20 mouse cellular contexts compared by ENCODE assay signal in the genomic region with DNA sequence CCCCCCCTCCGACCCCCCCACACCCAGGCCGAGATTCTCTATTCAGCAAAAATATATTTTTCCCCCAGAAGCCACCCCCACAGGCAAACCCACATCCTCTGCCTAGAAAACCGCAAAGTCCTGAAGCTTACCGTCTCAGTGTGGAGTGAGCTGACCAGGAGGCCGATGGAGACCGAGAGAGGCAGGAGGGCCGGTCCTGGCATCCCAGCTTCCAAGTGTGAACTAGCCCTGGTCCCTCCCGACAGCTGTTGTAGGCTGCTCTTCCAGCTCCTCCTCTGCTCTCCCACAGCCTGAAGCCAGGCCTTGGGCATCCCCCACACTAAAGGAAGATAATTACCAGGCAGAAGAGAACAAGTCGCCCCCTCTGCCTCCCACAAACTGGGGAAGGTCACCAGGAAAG. TPM values are rescaled to one million over a fixed set of nuclear protein-coding genes. Genes with fewer than 3 reads are reported as not detected.
DNase-seq lines count a peak whose midpoint lies in the region; ATAC-seq and TF ChIP-seq lines count a peak whose summit lies in the region.
"Had no signal": no experiment of that assay in that cellular context is flagged by ENCODE, and none has a peak within 500 bp of the region (broad histone marks: within the 10 kb centered on the region; RNA-seq: fewer than 3 reads in every experiment).

No protein-coding gene starts in this region.

- peaks cover 36% of the 10 kb centered on the region for H3K27me3 ChIP-seq in hindbrain, embryonic 10.5 days (ENCODE audit: insufficient read depth, poor library complexity, severe bottlenecking)
- H3K27me3 ChIP-seq in hindbrain, embryonic 14.5 days (ENCODE audit: control insufficient read depth, insufficient read depth, low read length) = no peaks in the 10 kb centered on the region
- H3K27me3 ChIP-seq in thymus, adult 2 months (ENCODE audit: control insufficient read depth, insufficient read depth, low read length) = no peaks in the 10 kb centered on the region
- H3K27me3 ChIP-seq in myocyte (ENCODE audit: control insufficient read depth, insufficient read depth, insufficient read length) = no peaks in the 10 kb centered on the region
- H3K27me3 ChIP-seq in heart, embryonic 10.5 days (ENCODE audit: insufficient read depth, poor library complexity, severe bottlenecking) = peaks cover 86% of the 10 kb centered on the region

- no peak for DNase-seq in hindbrain, embryonic 10.5 days (ENCODE audit: low spot score)
- DNase-seq in hindbrain, embryonic 14.5 days (ENCODE audit: low spot score) = no peak
- DNase-seq in thymus, adult 2 months = peak; percentile 62
- no peak for DNase-seq in thymus, adult 18-20 months
- peak; percentile 50 for DNase-seq in thymus, postnatal 4 days
- DNase-seq in left cerebral cortex, postnatal 4 days = no peak
- DNase-seq in heart, embryonic 10.5 days (ENCODE audit: low spot score) = no peak
- DNase-seq: adrenal gland, postnatal 10 days; cerebellum, adult 8-10 months; gastrocnemius, adult 2 months; heart, adult 2 months; heart, postnatal 14 days; kidney, postnatal 10 days; lung, postnatal 10 days had no signal

- H3K9ac ChIP-seq in hindbrain, embryonic 14.5 days = no peak overlapping the region
- H3K9ac ChIP-seq: liver, embryonic 15.5 days had no signal

- no peak for TF ChIP-seq POLR2A in thymus, adult 2 months (IDR thresholded peaks at IDR 0.05; ENCODE audit: control insufficient read depth, extremely low read depth, insufficient read depth, low read length, poor library complexity)
- no peak for TF ChIP-seq POLR2A in myocyte (IDR thresholded peaks at IDR 0.05; ENCODE audit: insufficient read length, low read depth)

- TF ChIP-seq CTCF in thymus, adult 2 months (IDR thresholded peaks at IDR 0.05; ENCODE audit: borderline replicate concordance, control insufficient read depth, extremely low read depth, insufficient read depth, low read length, poor library complexity) = no peak

- H3ac ChIP-seq in myocyte (ENCODE audit: control insufficient read depth, insufficient read length) = no peak overlapping the region

- H3K4me3 ChIP-seq in hindbrain, embryonic 10.5 days = no peak overlapping the region
- no peak overlapping the region for H3K4me3 ChIP-seq in hindbrain, embryonic 14.5 days (replicated peaks; ENCODE audit: low read length)
- peak overlapping the region; percentile 5; the same call in 1 of the 2 replicates for H3K4me3 ChIP-seq in thymus, adult 2 months (ENCODE audit: control insufficient read depth, insufficient read depth, low read length)
- H3K4me3 ChIP-seq in myocyte = no peak overlapping the region
- no peak overlapping the region for H3K4me3 ChIP-seq in heart, embryonic 10.5 days
- H3K4me3 ChIP-seq: erythroblast, embryonic 14.5 days; gastrocnemius, adult 2 months; heart, adult 2 months; liver, embryonic 15.5 days had no signal

- peaks cover 49% of the 10 kb centered on the region for H3K4me1 ChIP-seq in hindbrain, embryonic 10.5 days (replicated peaks)
- H3K4me1 ChIP-seq in hindbrain, embryonic 14.5 days (replicated peaks; ENCODE audit: control insufficient read depth, insufficient read depth, low read length) = 0 out of 2 replicates have a peak, but pooled peaks cover 3% of the 10 kb centered on the region
- peaks cover 57% of the 10 kb centered on the region for H3K4me1 ChIP-seq in thymus, adult 2 months (replicated peaks; ENCODE audit: control insufficient read depth, insufficient read depth, low read length)
- peaks cover 45% of the 10 kb centered on the region for H3K4me1 ChIP-seq in heart, embryonic 10.5 days

- no peaks in the 10 kb centered on the region for H3K9me3 ChIP-seq in hindbrain, embryonic 10.5 days
- H3K9me3 ChIP-seq in hindbrain, embryonic 14.5 days (ENCODE audit: control insufficient read depth, low read length) = no peaks in the 10 kb centered on the region
- no peaks in the 10 kb centered on the region for H3K9me3 ChIP-seq in heart, embryonic 10.5 days
- H3K9me3 ChIP-seq: liver, embryonic 15.5 days had no signal

- H3K36me3 ChIP-seq in hindbrain, embryonic 10.5 days = no peaks in the 10 kb centered on the region
- H3K36me3 ChIP-seq in hindbrain, embryonic 14.5 days (replicated peaks; ENCODE audit: control insufficient read depth, insufficient read depth) = no peaks in the 10 kb centered on the region
- no peaks in the 10 kb centered on the region for H3K36me3 ChIP-seq in thymus, adult 2 months (ENCODE audit: control insufficient read depth, insufficient read depth, low read length)
- H3K36me3 ChIP-seq in myocyte (ENCODE audit: control insufficient read depth, insufficient read depth) = no peaks in the 10 kb centered on the region
- no peaks in the 10 kb centered on the region for H3K36me3 ChIP-seq in heart, embryonic 10.5 days
- H3K36me3 ChIP-seq: liver, embryonic 15.5 days had no signal

- H3K4me2 ChIP-seq in hindbrain, embryonic 14.5 days (replicated peaks) = no peak overlapping the region
- H3K4me2 ChIP-seq in myocyte (ENCODE audit: low read depth) = peak overlapping the region; percentile 52
- H3K4me2 ChIP-seq: liver, embryonic 15.5 days; midbrain, embryonic 11.5 days had no signal

- intact Hi-C loops in left cerebral cortex, postnatal 4 days (cut with DNase I) = no loop called here

- no peaks in the 10 kb centered on the region for H3K79me2 ChIP-seq in myocyte (ENCODE audit: control insufficient read depth, insufficient read depth)

- WGBS in hindbrain, embryonic 10.5 days = 22% methylated on average over 9 of the region's 9 CpGs
- WGBS in hindbrain, embryonic 14.5 days = 31% methylated on average over 9 of the region's 9 CpGs
- 9% methylated on average over 9 of the region's 9 CpGs for WGBS in thymus, adult 2 months
- 25% methylated on average over 9 of the region's 9 CpGs for WGBS in heart, embryonic 10.5 days

- H3K27ac ChIP-seq in hindbrain, embryonic 10.5 days = peak overlapping the region; percentile 16; the same call in 1 of the 2 replicates
- H3K27ac ChIP-seq in hindbrain, embryonic 14.5 days = no peak overlapping the region
- H3K27ac ChIP-seq in thymus, adult 2 months (ENCODE audit: control insufficient read depth, insufficient read depth, low read length) = peak overlapping the region; percentile 50; the same call in 1 of the 2 replicates
- H3K27ac ChIP-seq in heart, embryonic 10.5 days = no peak overlapping the region
- H3K27ac ChIP-seq: gastrocnemius, adult 2 months; heart, adult 2 months; hindbrain, postnatal 0 days; liver, embryonic 15.5 days had no signal

- no peak for ATAC-seq in hindbrain, embryonic 14.5 days (ENCODE audit: low FRiP score)
- ATAC-seq: forebrain, embryonic 16.5 days; hindbrain, postnatal 0 days had no signal

TF ChIP-seq in myocyte, 11 proteins besides CTCF, POLR2A, EP300 and RAD21:
- no peak for TF ChIP-seq TCF12 (IDR thresholded peaks at IDR 0.05; ENCODE audit: insufficient read depth, poor library complexity, severe bottlenecking)
- no peak for TF ChIP-seq USF1 (IDR thresholded peaks at IDR 0.05; ENCODE audit: low read depth)
- peak in 2 of 3 experiments; percentile 65 to 77 for TF ChIP-seq MYOD1 (IDR thresholded peaks at IDR 0.05; ENCODE audit: control insufficient read depth in 1 of 3, insufficient read length in 2 of 3, low read depth in 2 of 3)
- no peak for TF ChIP-seq CEBPB (IDR thresholded peaks at IDR 0.05; ENCODE audit: insufficient read depth, poor library complexity, severe bottlenecking)
- no peak for TF ChIP-seq REST (IDR thresholded peaks at IDR 0.05; ENCODE audit: insufficient read depth, insufficient read length)
- peak in 1 of 3 experiments; percentile 60 for TF ChIP-seq MYOG (IDR thresholded peaks at IDR 0.05; ENCODE audit: control insufficient read depth in 1 of 3, insufficient read depth in 1 of 3, insufficient read length in 2 of 3, low read depth in 2 of 3)
TF ChIP-seq in myocyte: peak in this region for 2.

RNA-seq across cellular contexts. Expression of a gene that starts 3.5 kb away (rescaled TPM):
- polyA plus RNA-seq in hindbrain, embryonic 10.5 days (2016; fragmentation: Nextera tagmentation; extraction: Ambion mirVana) = 1.7 and 2.7 TPM in 2 replicates
- 0.11 and 0.22 TPM in 2 replicates for polyA plus RNA-seq in hindbrain, embryonic 14.5 days (2014; fragmentation: Nextera tagmentation; extraction: Ambion mirVana)
- 219 and 275 TPM in 2 replicates for polyA plus RNA-seq in thymus, adult 2 months (2012; rRNA removed)
- polyA plus RNA-seq in myocyte (2012; fragmentation: generic; extraction: Trizol) = 0.26 TPM
- total RNA-seq in left cerebral cortex, postnatal 4 days (2021) = under 1 TPM; 0.10 to 0.24 TPM
- 1.5 and 5.0 TPM in 2 replicates for polyA plus RNA-seq in heart, embryonic 10.5 days (2016; fragmentation: Nextera tagmentation; extraction: Ambion mirVana)

RNA-seq across cellular contexts. Expression of a gene that starts 17.6 kb away (rescaled TPM):
- polyA plus RNA-seq in hindbrain, embryonic 10.5 days (2016; fragmentation: Nextera tagmentation; extraction: Ambion mirVana) = 61.1 and 95.3 TPM in 2 replicates
- 354 and 383 TPM in 2 replicates for polyA plus RNA-seq in hindbrain, embryonic 14.5 days (2014; fragmentation: Nextera tagmentation; extraction: Ambion mirVana)
- 54.7 and 59.4 TPM in 2 replicates for polyA plus RNA-seq in thymus, adult 2 months (2012; rRNA removed)
- polyA plus RNA-seq in myocyte (2012; fragmentation: generic; extraction: Trizol) = 61.2 TPM
- 100 to 1,000 TPM; 508 to 512 TPM for total RNA-seq in left cerebral cortex, postnatal 4 days (2021)
- polyA plus RNA-seq in heart, embryonic 10.5 days (2016; fragmentation: Nextera tagmentation; extraction: Ambion mirVana) = 28.0 and 36.5 TPM in 2 replicates

RNA-seq across cellular contexts. Expression of a gene that starts 23.9 kb away (rescaled TPM):
- 0.26 and 0.47 TPM in 2 replicates for polyA plus RNA-seq in hindbrain, embryonic 10.5 days (2016; fragmentation: Nextera tagmentation; extraction: Ambion mirVana)
- 1.2 and 1.4 TPM in 2 replicates for polyA plus RNA-seq in hindbrain, embryonic 14.5 days (2014; fragmentation: Nextera tagmentation; extraction: Ambion mirVana)
- 1.3 and 1.5 TPM in 2 replicates for polyA plus RNA-seq in thymus, adult 2 months (2012; rRNA removed)
- 2.1 TPM for polyA plus RNA-seq in myocyte (2012; fragmentation: generic; extraction: Trizol)
- 1 to 10 TPM; 1.6 to 2.3 TPM for total RNA-seq in left cerebral cortex, postnatal 4 days (2021)
- 0.49 and 0.64 TPM in 2 replicates for polyA plus RNA-seq in heart, embryonic 10.5 days (2016; fragmentation: Nextera tagmentation; extraction: Ambion mirVana)
- polyA plus RNA-seq: erythroblast, embryonic 14.5 days had no signal

RNA-seq across cellular contexts. Expression of a gene that starts 38.5 kb away (rescaled TPM):
- polyA plus RNA-seq in hindbrain, embryonic 10.5 days (2016; fragmentation: Nextera tagmentation; extraction: Ambion mirVana) = not detected in 2 replicates
- polyA plus RNA-seq in hindbrain, embryonic 14.5 days (2014; fragmentation: Nextera tagmentation; extraction: Ambion mirVana) = 0.68 and 1.5 TPM in 2 replicates
- 0.50 and 0.77 TPM in 2 replicates for polyA plus RNA-seq in thymus, adult 2 months (2012; rRNA removed)
- polyA plus RNA-seq in myocyte (2012; fragmentation: generic; extraction: Trizol) = 0.07 TPM
- total RNA-seq in left cerebral cortex, postnatal 4 days (2021) = 10 to 100 TPM; 15.8 to 18.8 TPM
- polyA plus RNA-seq in heart, embryonic 10.5 days (2016; fragmentation: Nextera tagmentation; extraction: Ambion mirVana) = not detected in 2 replicates
- polyA plus RNA-seq: erythroblast, embryonic 14.5 days; liver, embryonic 15.5 days; midbrain, embryonic 11.5 days had no signal

Comparison
In these comparisons a context has a peak if more than half of its experiments do, and no peak if none do; other contexts are left out.
1. DNase-seq: peak in thymus, adult 2 months (single experiment) and thymus, postnatal 4 days (single experiment); none in hindbrain, embryonic 10.5 days (single experiment), hindbrain, embryonic 14.5 days (single experiment), thymus, adult 18-20 months (0 of 2), left cerebral cortex, postnatal 4 days (single experiment) and heart, embryonic 10.5 days (single experiment).
2. H3K27ac ChIP-seq: peak in hindbrain, embryonic 10.5 days (single experiment) and thymus, adult 2 months (single experiment); none in hindbrain, embryonic 14.5 days (single experiment) and heart, embryonic 10.5 days (single experiment).
3. RNA of a gene that starts 3.5 kb away (polyA plus RNA-seq): 219 to 275 TPM in thymus, adult 2 months; 1.5 to 5.0 TPM in heart, embryonic 10.5 days, 1.7 to 2.7 TPM in hindbrain, embryonic 10.5 days, 0.26 TPM in myocyte (single experiment) and 0.11 to 0.22 TPM in hindbrain, embryonic 14.5 days; every median in the first group is over 10 times any median in the second.